Mouse (Mus musculus): Measurements from ENCODE around the gene Panx2. TPM values are rescaled to one million over a fixed set of nuclear protein-coding genes. Genes with fewer than 3 reads are reported as not detected.

Panx2 gene
- total and polyA plus RNA-seq, 3 experiments: not detected

DNA sequence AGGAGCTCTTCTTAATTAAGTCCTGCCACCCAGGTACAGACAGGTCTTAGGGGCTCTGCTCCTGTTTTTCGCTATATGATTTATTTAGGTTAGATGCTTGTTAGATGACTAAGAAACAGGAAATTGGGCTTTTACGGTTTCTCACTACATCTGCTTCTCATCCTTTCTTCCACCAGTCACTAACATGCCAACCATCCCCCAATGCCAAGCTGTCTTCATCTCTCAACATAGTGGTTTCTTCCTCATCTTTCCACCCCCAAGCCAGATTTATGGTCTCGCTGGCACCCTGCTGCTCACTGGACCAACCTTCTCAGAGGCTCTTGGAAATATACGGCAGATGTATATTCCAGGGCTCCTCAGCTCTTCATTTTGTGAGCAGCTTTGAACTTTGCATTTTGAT, 31.1 kb downstream of the Panx2 start:
- no peaks in the 10 kb centered on the region for H3K79me2 ChIP-seq (replicated peaks; ENCODE audit: control insufficient read depth, extremely low read depth, insufficient read depth, poor library complexity, severe bottlenecking)
- H3K9me3 ChIP-seq (replicated peaks; ENCODE audit: low read length): no peaks in the 10 kb centered on the region
- no peak overlapping the region for H3K9ac ChIP-seq (ENCODE audit: insufficient read depth, low read depth)
- no peak overlapping the region for H3K4me2 ChIP-seq (ENCODE audit: insufficient read depth, low read depth, poor library complexity, severe bottlenecking)
- H3K27ac ChIP-seq (ENCODE audit: insufficient read depth, low read depth): no peak overlapping the region
- no peak for DNase-seq (ENCODE audit: extremely low read depth)
- peaks cover 3 to 19% of the 10 kb centered on the region in 2 experiments; a peak in 3 of 4 replicates for H3K4me1 ChIP-seq (ENCODE audit: control insufficient read depth in 1 of 2, insufficient read depth in 2 of 2)
- in situ Hi-C loops (cut with MboI; ENCODE audit: low pct_ligation_motif_present, low pct_unique_long_range_greater_than_20kb, low sequenced_read_pairs) (no loop called here), dilution Hi-C loops (cut with MboI; ENCODE audit: extremely low pct_ligation_motif_present, extremely low pct_unique_long_range_greater_than_20kb, low sequenced_read_pairs) (no loop called here)
- H3K36me3 ChIP-seq (replicated peaks in 1 of 2; ENCODE audit: control insufficient read depth in 1 of 2, insufficient read depth in 1 of 2, low read length in 1 of 2): peaks cover 41 to 55% of the 10 kb centered on the region in 2 experiments
- H3K4me3 ChIP-seq (replicated peaks in 1 of 3; ENCODE audit: low read depth in 2 of 3, low read length in 2 of 3, poor library complexity in 1 of 3): no peak overlapping the region
- no peaks in the 10 kb centered on the region for H3K27me3 ChIP-seq (replicated peaks)
- TF ChIP-seq IRF4 (IDR thresholded peaks at IDR 0.05; ENCODE audit: low read depth, low read length): no peak
- TF ChIP-seq ETS1 (conservative IDR thresholded peaks at IDR 0.05; ENCODE audit: low read depth, low read length): no peak
- TF ChIP-seq CTCF (conservative IDR thresholded peaks at IDR 0.05 in 1 of 2, IDR thresholded peaks at IDR 0.05 in 1 of 2; ENCODE audit: low read depth in 2 of 2, low read length in 2 of 2): no peak
- no peak for TF ChIP-seq MXI1 (IDR thresholded peaks at IDR 0.05; ENCODE audit: low read depth, low read length)
- no peak for TF ChIP-seq MYC (IDR thresholded peaks at IDR 0.05; ENCODE audit: low read depth, low read length)
- TF ChIP-seq SIN3A (IDR thresholded peaks at IDR 0.05; ENCODE audit: low read length): no peak
- no peak for TF ChIP-seq JUN (IDR thresholded peaks at IDR 0.05; ENCODE audit: insufficient read depth, low read depth, low read length)
- no peak for TF ChIP-seq ELF1 (IDR thresholded peaks at IDR 0.05; ENCODE audit: low read depth, low read length)

DNA sequence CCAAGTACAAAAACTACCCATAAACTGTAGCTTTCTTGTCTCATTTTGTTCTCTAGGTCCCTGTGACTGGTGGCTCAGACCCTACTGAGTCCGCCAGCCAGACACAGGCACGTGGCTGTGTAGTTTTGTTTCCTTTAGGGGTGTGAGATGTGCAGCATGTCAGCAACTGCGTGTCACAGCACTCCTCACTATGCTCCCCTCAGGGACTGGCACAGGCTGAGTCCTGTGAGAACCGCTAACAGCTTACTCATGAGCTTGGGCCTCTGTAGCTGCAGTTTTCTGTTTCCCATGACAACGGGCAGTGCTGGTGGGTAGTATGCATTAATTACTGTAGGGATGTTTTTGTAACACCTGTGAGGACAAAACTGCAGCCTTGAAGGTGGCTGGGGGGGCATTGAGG, 32.6 kb downstream of the Panx2 start:
- peaks cover 3 to 19% of the 10 kb centered on the region in 2 experiments; a peak in 3 of 4 replicates for H3K4me1 ChIP-seq (ENCODE audit: control insufficient read depth in 1 of 2, insufficient read depth in 2 of 2)
- dilution Hi-C loops (cut with MboI; ENCODE audit: extremely low pct_ligation_motif_present, extremely low pct_unique_long_range_greater_than_20kb, low sequenced_read_pairs): no loop called here
- no peak overlapping the region for H3K4me3 ChIP-seq (replicated peaks in 1 of 3; ENCODE audit: low read depth in 2 of 3, low read length in 2 of 3, poor library complexity in 1 of 3)
- H3K9me3 ChIP-seq (replicated peaks; ENCODE audit: low read length): no peaks in the 10 kb centered on the region
- TF ChIP-seq KAT2A (IDR thresholded peaks at IDR 0.05; ENCODE audit: insufficient replicate concordance, low read length) (no peak), RAD21 (IDR thresholded peaks at IDR 0.05; ENCODE audit: low read depth, low read length) (no peak), MXI1 (IDR thresholded peaks at IDR 0.05; ENCODE audit: low read depth, low read length) (no peak), ZKSCAN1 (IDR thresholded peaks at IDR 0.05; ENCODE audit: borderline replicate concordance, low read depth, low read length) (no peak), RCOR1 (conservative IDR thresholded peaks at IDR 0.05; ENCODE audit: low read depth, low read length) (no peak), MAFK (IDR thresholded peaks at IDR 0.05; ENCODE audit: insufficient replicate concordance, low read length) (no peak), SIN3A (IDR thresholded peaks at IDR 0.05; ENCODE audit: low read length) (no peak), CHD2 (IDR thresholded peaks at IDR 0.05; ENCODE audit: low read length) (no peak), IRF4 (IDR thresholded peaks at IDR 0.05; ENCODE audit: low read depth, low read length) (no peak), MYC (IDR thresholded peaks at IDR 0.05; ENCODE audit: low read depth, low read length) (no peak), CTCF (conservative IDR thresholded peaks at IDR 0.05 in 1 of 2, IDR thresholded peaks at IDR 0.05 in 1 of 2; ENCODE audit: low read depth in 2 of 2, low read length in 2 of 2) (no peak)
- no peaks in the 10 kb centered on the region for H3K79me2 ChIP-seq (replicated peaks; ENCODE audit: control insufficient read depth, extremely low read depth, insufficient read depth, poor library complexity, severe bottlenecking)
- no peak overlapping the region for H3K27ac ChIP-seq (ENCODE audit: insufficient read depth, low read depth)
- in situ Hi-C loops (cut with MboI; ENCODE audit: low pct_ligation_motif_present, low pct_unique_long_range_greater_than_20kb, low sequenced_read_pairs): no loop called here
- H3K4me2 ChIP-seq (ENCODE audit: insufficient read depth, low read depth, poor library complexity, severe bottlenecking): no peak overlapping the region
- no peaks in the 10 kb centered on the region for H3K27me3 ChIP-seq (replicated peaks)
- peaks cover 43 to 55% of the 10 kb centered on the region in 2 experiments for H3K36me3 ChIP-seq (replicated peaks in 1 of 2; ENCODE audit: control insufficient read depth in 1 of 2, insufficient read depth in 1 of 2, low read length in 1 of 2)
- DNase-seq (ENCODE audit: extremely low read depth): no peak
- H3K9ac ChIP-seq (ENCODE audit: insufficient read depth, low read depth): no peak overlapping the region
